Mouse (Mus musculus) midbrain, embryonic 14.5 days (tissue): ENCODE measurements at regions not wholly inside any gene's neighbourhood (a gene's known extent, or its start where the extent isn't known, plus 50 kb on each side); places are given as distances from the start of the nearest gene placed in this dataset.
A peak's percentile ranks its signal among the peaks of the same experiment; 100 is the strongest.

Source experiments
- ATAC-seq: fragments of 200-750 bp; cut with Nextera tagmentation; 2 replicates; pipeline ENCODE4 v1.8.0; 2017; ENCODE audit warnings: moderate number of reproducible peaks, moderate library complexity; ENCODE audit not compliant: low FRiP score, low TSS enrichment
- DNase-seq: peaks from one replicate; pipeline ENCODE4 v3.0.0-alpha.2; 2015
- H3K27ac ChIP-seq: fragments of 300-500 bp; sonication (generic); replicated peaks from 2 replicates; pipeline ENCODE4 v1.5.1; 2014; ENCODE audit warnings: mild to moderate bottlenecking, low read depth, low read length, moderate library complexity
- H3K27me3 ChIP-seq: fragments of 300-500 bp; sonication (generic); 2 replicates; pipeline ENCODE4 v1.6.1; 2014; ENCODE audit warnings: low read length, control low read depth, mixed read lengths; ENCODE audit not compliant: control insufficient read depth, insufficient read depth
- H3K36me3 ChIP-seq: fragments of 300-500 bp; sonication (generic); 2 replicates; pipeline ENCODE4 v1.6.1; 2014; ENCODE audit warnings: low read length, control low read depth; ENCODE audit not compliant: control insufficient read depth, insufficient read depth
- H3K4me1 ChIP-seq: fragments of 300-500 bp; sonication (generic); 2 replicates; pipeline ENCODE4 v1.6.1; 2014; ENCODE audit warnings: mild to moderate bottlenecking, antibody characterized with exemption, low read length, control low read depth; ENCODE audit not compliant: control insufficient read depth, insufficient read depth
- H3K4me2 ChIP-seq: fragments of 300-500 bp; sonication (generic); 2 replicates; pipeline ENCODE4 v1.6.1; 2014; ENCODE audit warnings: mild to moderate bottlenecking, low read length, moderate library complexity
- H3K4me3 ChIP-seq: fragments of 300-500 bp; sonication (generic); replicated peaks from 2 replicates; pipeline ENCODE4 v1.5.1; 2014; ENCODE audit warnings: low read depth, low read length
- H3K9ac ChIP-seq: fragments of 300-500 bp; sonication (generic); replicated peaks from 2 replicates; pipeline ENCODE4 v1.6.1; 2014; ENCODE audit warnings: mild to moderate bottlenecking, low read length, moderate library complexity
- H3K9me3 ChIP-seq: fragments of 300-500 bp; sonication (generic); 2 replicates; pipeline ENCODE4 v1.6.1; 2016; ENCODE audit warnings: low read length, control low read depth, mixed read lengths; ENCODE audit not compliant: control insufficient read depth
- WGBS: fragments of 180-500 bp; shearing (Covaris S2); extraction: QIAGEN DNeasy Blood & Tissue Kit; methylation state at CpG from one replicate; pipeline ENCODE4 v1.1.7; 2014; 5-methylcytosine and 5-hydroxymethylcytosine counted together

- peak overlapping the region; percentile 57 for H3K27ac ChIP-seq
- H3K9ac ChIP-seq, result no peak overlapping the region
- no peaks in the 10 kb centered on the region for H3K36me3 ChIP-seq
- no peak overlapping the region for H3K4me3 ChIP-seq
- 45% methylated on average over 5 of the region's 5 CpGs for WGBS
- no peak overlapping the region for H3K4me2 ChIP-seq
- ATAC-seq, result peak; percentile 55; the same call in 1 of the 2 replicates
- no peaks in the 10 kb centered on the region for H3K9me3 ChIP-seq
- no peaks in the 10 kb centered on the region for H3K27me3 ChIP-seq
- peak; percentile 35 for DNase-seq
- 0 out of 2 replicates have a peak, but pooled peaks cover 4% of the 10 kb centered on the region for H3K4me1 ChIP-seq
Measured at GRCm38 (mm10) chrX:57869648-57870047, 152.9 kb upstream of the Zic3 start.

GRCm38 (mm10) chrX:57916705-57917104 lies 105.8 kb upstream of the Zic3 start:
- no peak overlapping the region for H3K4me3 ChIP-seq
- H3K9me3 ChIP-seq, result no peaks in the 10 kb centered on the region

GRCm38 (mm10) chrX:57917441-57918145 lies 104.9 kb upstream of the Zic3 start:
- WGBS, result 20% methylated on average over 21 of the region's 21 CpGs
- no peaks in the 10 kb centered on the region for H3K9me3 ChIP-seq
- H3K27me3 ChIP-seq, result no peaks in the 10 kb centered on the region
- no peak overlapping the region for H3K4me3 ChIP-seq
- H3K27ac ChIP-seq, result no peak overlapping the region; the same call in 1 of the 2 replicates
- H3K4me1 ChIP-seq, result no peaks in the 10 kb centered on the region
- no peak overlapping the region for H3K9ac ChIP-seq
- H3K4me2 ChIP-seq, result peak overlapping the region; percentile 41
- ATAC-seq (no peak), DNase-seq (peak; percentile 35)
- no peaks in the 10 kb centered on the region for H3K36me3 ChIP-seq

More at GRCm38 (mm10) chrX:57916705-57917104, 105.8 kb upstream of the Zic3 start:
- DNase-seq (peak; percentile 47), ATAC-seq (no peak; the same call in 1 of the 2 replicates)
- peak overlapping the region; percentile 28 for H3K4me2 ChIP-seq
- no peaks in the 10 kb centered on the region for H3K4me1 ChIP-seq
- H3K9ac ChIP-seq, result no peak overlapping the region
- H3K27me3 ChIP-seq, result no peaks in the 10 kb centered on the region
- 31% methylated on average over 11 of the region's 11 CpGs for WGBS
- H3K27ac ChIP-seq, result no peak overlapping the region
- no peaks in the 10 kb centered on the region for H3K36me3 ChIP-seq

- H3K27ac ChIP-seq, result no peak overlapping the region
- H3K9me3 ChIP-seq, result no peaks in the 10 kb centered on the region
- no peaks in the 10 kb centered on the region for H3K4me1 ChIP-seq
- H3K4me2 ChIP-seq, result peak overlapping the region; percentile 41
- H3K4me3 ChIP-seq, result no peak overlapping the region
- H3K9ac ChIP-seq, result no peak overlapping the region
- DNase-seq (peak; percentile 33), ATAC-seq (no peak)
- WGBS, result 20% methylated on average over 25 of the region's 25 CpGs
- no peaks in the 10 kb centered on the region for H3K36me3 ChIP-seq
- H3K27me3 ChIP-seq, result no peaks in the 10 kb centered on the region
Measured at GRCm38 (mm10) chrX:57918181-57919115, 104.1 kb upstream of the Zic3 start.

GRCm38 (mm10) chrX:57919886-57920285 lies 102.6 kb upstream of the Zic3 start:
- Histone ChIP-seq H3K9me3 (no peaks in the 10 kb centered on the region), H3K4me3 (no peak overlapping the region), H3K27me3 (no peaks in the 10 kb centered on the region), H3K36me3 (no peaks in the 10 kb centered on the region), H3K9ac (no peak overlapping the region), H3K4me1 (no peaks in the 10 kb centered on the region), H3K27ac (peak overlapping the region; percentile 49; the same call in 1 of the 2 replicates), H3K4me2 (peak overlapping the region; percentile 41)
- 25% methylated on average over 17 of the region's 17 CpGs for WGBS
- peak; percentile 32 for DNase-seq
- ATAC-seq, result no peak

- Histone ChIP-seq H3K4me3 (no peak overlapping the region), H3K27ac (0 out of 2 replicates have a peak overlapping the region, but pooled peaks have one; percentile 49), H3K9ac (no peak overlapping the region), H3K4me1 (no peaks in the 10 kb centered on the region), H3K4me2 (peak overlapping the region; percentile 41), H3K36me3 (no peaks in the 10 kb centered on the region), H3K9me3 (no peaks in the 10 kb centered on the region), H3K27me3 (no peaks in the 10 kb centered on the region)
- WGBS, result 26% methylated on average over 18 of the region's 18 CpGs
- no peak for ATAC-seq
- DNase-seq, result peak; percentile 35
Measured at GRCm38 (mm10) chrX:57920376-57920775, 102.1 kb upstream of the Zic3 start.

GRCm38 (mm10) chrX:57921294-57921693 lies 101.2 kb upstream of the Zic3 start:
- no peaks in the 10 kb centered on the region for H3K9me3 ChIP-seq
- ATAC-seq (0 out of 2 replicates have a peak, but pooled peaks have one; percentile 14), DNase-seq (peak; percentile 64)
- H3K27me3 ChIP-seq, result no peaks in the 10 kb centered on the region
- peak overlapping the region; percentile 41 for H3K4me2 ChIP-seq
- H3K36me3 ChIP-seq, result no peaks in the 10 kb centered on the region
- H3K9ac ChIP-seq, result no peak overlapping the region
- H3K4me1 ChIP-seq, result no peaks in the 10 kb centered on the region
- no peak overlapping the region for H3K27ac ChIP-seq
- no peak overlapping the region for H3K4me3 ChIP-seq
- 20% methylated on average over 16 of the region's 16 CpGs for WGBS

- no peak for ATAC-seq
- H3K36me3 ChIP-seq, result no peaks in the 10 kb centered on the region
- no peaks in the 10 kb centered on the region for H3K9me3 ChIP-seq
- peak overlapping the region; percentile 41 for H3K4me2 ChIP-seq
- H3K27ac ChIP-seq, result 0 out of 2 replicates have a peak overlapping the region, but pooled peaks have one; percentile 8
- 20% methylated on average over 25 of the region's 25 CpGs for WGBS
- no peak overlapping the region for H3K9ac ChIP-seq
- DNase-seq, result peak; percentile 25
- no peaks in the 10 kb centered on the region for H3K4me1 ChIP-seq
- H3K27me3 ChIP-seq, result no peaks in the 10 kb centered on the region
- H3K4me3 ChIP-seq, result 0 out of 2 replicates have a peak overlapping the region, but pooled peaks have one; percentile 0
Measured at GRCm38 (mm10) chrX:57921821-57922449, 100.6 kb upstream of the Zic3 start.
